Mouse (Mus musculus) brain, embryonic 18.5 days (tissue): ENCODE results near the gene Cfap77.

ENCODE experiments used
- DNase-seq: peaks from one replicate; pipeline ENCODE4 v3.0.0-alpha.2; 2012; ENCODE audit warnings: low read depth, low spot score

Gene Cfap77

DNA sequence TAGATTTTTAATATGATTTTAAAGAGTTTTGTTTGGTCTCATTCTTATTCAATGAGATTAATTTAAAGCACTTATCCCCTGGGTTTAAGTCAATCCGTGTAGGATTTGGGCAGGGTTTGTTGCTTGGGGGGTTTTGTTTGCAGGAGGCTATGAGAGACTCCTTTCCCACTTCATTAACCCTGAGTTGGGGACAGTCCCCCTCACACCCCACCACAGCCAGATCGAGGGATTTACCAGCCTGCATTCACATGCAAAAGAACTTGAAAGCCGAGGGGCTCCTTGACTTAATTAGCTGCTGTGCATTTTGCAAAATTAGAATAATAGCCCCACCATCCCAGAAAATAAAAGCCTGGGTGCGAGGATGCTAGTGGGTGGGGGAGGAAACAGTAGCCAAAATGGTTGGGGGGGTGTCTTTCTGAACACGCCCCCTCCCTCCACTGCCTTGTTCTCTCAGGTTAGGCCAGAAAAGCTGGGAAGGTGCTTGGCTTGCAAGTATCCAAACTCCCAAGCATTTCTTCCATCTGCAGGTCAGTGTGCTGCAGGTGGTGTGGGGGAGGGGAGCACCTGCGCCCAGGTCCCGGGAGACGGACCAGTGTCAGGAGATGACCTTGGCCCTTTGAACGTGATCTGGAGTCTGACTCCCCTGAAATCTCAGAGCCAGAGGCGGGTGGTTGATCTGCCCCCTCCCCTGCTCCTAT is 147.0 kb downstream of the Cfap77 start:
- DNase-seq, result no peak

DNA sequence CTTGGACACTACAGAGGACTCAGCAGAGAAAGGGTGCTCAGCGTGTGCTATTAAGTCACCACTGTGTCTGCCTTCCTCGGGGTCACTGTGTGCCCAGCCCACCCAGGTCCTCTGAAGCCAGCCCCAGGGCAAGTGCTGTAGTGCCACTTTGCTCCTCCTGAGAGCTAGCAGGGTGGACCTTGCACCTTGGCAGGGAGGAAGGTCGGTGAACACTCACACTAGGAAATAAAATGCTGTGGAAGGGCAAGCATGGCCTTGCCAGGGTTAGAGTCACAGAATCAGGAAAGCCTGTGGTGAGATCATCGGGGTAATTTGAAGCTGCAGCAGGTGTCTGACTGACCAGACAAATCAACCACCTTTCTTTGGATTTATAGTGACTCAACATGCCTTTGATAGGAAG is 149.3 kb downstream of the Cfap77 start:
- no peak for DNase-seq

DNA sequence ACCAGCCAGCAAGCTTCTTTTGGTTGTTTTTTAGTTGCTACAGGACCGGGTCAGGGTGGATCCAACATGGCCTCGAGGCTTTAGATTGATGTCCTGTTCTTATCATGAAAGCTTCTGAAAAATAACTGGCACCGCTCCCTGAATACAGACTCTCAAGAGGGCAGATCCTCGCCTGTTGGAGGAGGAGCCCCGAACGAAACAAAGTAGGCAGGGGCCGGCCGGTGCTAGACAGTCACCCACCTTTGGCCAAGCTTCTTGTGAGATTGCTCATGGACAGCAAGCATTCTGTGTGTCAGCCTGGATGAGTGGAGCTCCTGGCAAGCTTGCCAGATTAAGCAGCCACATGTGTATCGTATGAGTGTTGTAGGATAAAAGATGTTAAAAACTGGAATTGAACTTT is 150.1 kb downstream of the Cfap77 start:
- no peak for DNase-seq

GRCm38 (mm10) chr2:28903871-28904270 is 151.0 kb downstream of the Cfap77 start:
- DNase-seq, result no peak

DNA sequence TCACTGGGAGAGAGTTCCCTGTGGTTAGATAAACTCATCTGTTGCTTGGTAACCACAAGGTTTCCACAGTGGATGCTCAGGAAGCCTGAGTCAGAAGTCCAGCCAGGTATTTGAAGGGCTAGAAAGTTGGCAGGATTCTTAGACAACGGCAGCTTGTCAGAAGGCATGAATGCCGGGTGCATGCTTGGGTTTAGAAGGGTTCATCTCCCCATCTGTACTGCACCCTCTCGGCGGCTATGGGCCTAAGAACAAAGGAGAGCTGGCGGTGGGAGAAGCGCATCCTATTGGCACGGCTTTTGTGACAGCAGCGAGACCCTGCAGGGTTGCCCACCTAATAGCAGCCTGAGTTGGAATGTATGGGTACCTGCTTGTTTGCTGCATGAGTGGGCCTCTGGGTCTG is 152.6 kb downstream of the Cfap77 start:
- no peak for DNase-seq

- no peak for DNase-seq
These were observed 157.4 kb downstream of the Cfap77 start for GRCm38 (mm10) chr2:28897340-28897899.

DNA sequence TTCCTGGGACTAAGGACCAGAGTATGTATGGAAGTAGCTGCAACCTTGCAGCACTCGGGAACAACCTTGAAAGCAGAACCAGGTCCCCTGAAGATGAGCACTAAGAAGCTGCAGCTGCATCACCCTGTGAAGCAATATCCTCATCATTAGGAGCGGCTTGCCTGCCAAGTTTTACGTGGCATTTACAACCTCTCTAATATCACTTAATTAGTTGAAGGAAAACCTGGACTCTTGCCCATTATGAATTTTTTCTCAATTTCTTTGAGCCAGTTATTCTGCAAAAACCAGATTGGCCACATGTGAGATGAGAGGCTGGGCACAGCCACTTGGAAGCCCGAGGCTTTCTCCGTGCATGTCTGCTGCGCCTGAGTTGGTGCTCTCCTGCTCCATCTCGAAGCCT is 159.0 kb downstream of the Cfap77 start:
- DNase-seq, result no peak

GRCm38 (mm10) chr2:28893526-28893925 is 161.3 kb downstream of the Cfap77 start:
- no peak for DNase-seq

DNA sequence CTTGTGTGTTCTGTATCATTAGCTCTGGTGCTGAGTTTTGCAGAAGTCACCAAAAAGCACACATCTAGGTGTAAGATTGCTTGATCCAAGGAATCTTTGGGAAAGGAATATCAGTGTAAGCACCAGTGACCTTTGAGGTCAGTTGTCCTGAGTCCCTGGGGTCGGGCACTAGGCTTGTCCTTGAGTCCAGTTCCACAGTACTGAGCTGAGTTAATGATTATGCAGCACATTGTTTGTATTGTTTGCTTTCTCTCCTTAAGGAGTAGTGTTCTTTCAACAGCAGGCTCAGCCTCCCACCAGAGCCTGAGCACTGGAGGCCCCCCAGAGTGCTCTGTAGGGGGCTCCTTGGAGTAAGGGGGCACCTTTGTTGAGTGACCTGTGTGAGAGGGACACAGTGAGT is 162.1 kb downstream of the Cfap77 start:
- no peak for DNase-seq

- DNase-seq, result no peak
These were observed 170.0 kb downstream of the Cfap77 start for GRCm38 (mm10) chr2:28884914-28885313.

GRCm38 (mm10) chr2:28882826-28883485 is 171.9 kb downstream of the Cfap77 start:
- DNase-seq, result no peak

GRCm38 (mm10) chr2:28882047-28882446 is 172.8 kb downstream of the Cfap77 start:
- DNase-seq, result no peak

DNA sequence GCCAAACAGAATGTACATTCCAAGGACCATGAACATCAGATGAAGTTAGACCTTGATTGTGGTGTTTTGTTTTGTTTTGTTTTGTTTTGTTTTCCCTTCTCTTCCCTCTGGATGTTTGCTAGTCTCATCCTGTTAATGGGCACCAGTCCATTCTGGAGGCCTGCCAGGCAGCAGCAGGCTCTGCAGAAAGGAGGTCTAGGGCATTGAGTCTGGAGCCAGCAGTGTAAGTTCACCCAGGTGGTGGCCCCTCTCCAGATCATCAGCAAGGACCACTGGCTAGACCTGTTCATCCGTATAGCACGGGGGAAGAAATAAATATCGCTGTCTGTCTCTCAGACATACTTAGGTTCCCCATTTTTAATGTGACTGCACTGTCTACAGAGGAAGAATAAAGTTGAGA is 173.6 kb downstream of the Cfap77 start:
- DNase-seq, result no peak
